8 mouse cellular contexts compared by ENCODE assay signal in genomic region chr4:142083762-142084130, GRCm38 (mm10). TPM values are rescaled to one million over a fixed set of nuclear protein-coding genes. Genes with fewer than 3 reads are reported as not detected.
A peak's percentile ranks its signal among the peaks of the same experiment; 100 is the strongest.
DNase-seq lines count a peak whose midpoint lies in the region; ATAC-seq and TF ChIP-seq lines count a peak whose summit lies in the region.

No protein-coding gene starts in this region.

- peak overlapping the region; percentile 45 for H3K4me3 ChIP-seq in erythroblast, embryonic 14.5 days (replicated peaks)
- H3K4me3 ChIP-seq in cerebellum, adult 2 months (replicated peaks; ENCODE audit: insufficient read depth, low read depth, low read length), result peak overlapping the region; percentile 55
- H3K4me3 ChIP-seq in hindbrain, embryonic 12.5 days, result peak overlapping the region; percentile 66
- peak overlapping the region; percentile 75 for H3K4me3 ChIP-seq in limb, embryonic 14.5 days (replicated peaks; ENCODE audit: low read length)
- peak overlapping the region; percentile 48 for H3K4me3 ChIP-seq in midbrain, embryonic 11.5 days (ENCODE audit: low read depth, low read length)
- H3K4me3 ChIP-seq in stomach, embryonic 15.5 days (replicated peaks), result peak overlapping the region; percentile 74

- no peaks in the 10 kb centered on the region for H3K9me3 ChIP-seq in erythroblast, embryonic 14.5 days (ENCODE audit: control insufficient read depth, low read length)
- H3K9me3 ChIP-seq in hindbrain, embryonic 12.5 days (replicated peaks), result no peaks in the 10 kb centered on the region
- no peaks in the 10 kb centered on the region for H3K9me3 ChIP-seq in limb, embryonic 14.5 days (ENCODE audit: control insufficient read depth, low read length)
- no peaks in the 10 kb centered on the region for H3K9me3 ChIP-seq in midbrain, embryonic 11.5 days (ENCODE audit: control insufficient read depth, low read length)
- H3K9me3 ChIP-seq in stomach, embryonic 15.5 days, result no peaks in the 10 kb centered on the region

- TF ChIP-seq CTCF in cerebellum, adult 2 months (IDR thresholded peaks at IDR 0.05; ENCODE audit: borderline replicate concordance, insufficient read depth, low read depth, low read length), result peak; percentile 53; the same call in 1 of the 2 replicates

- H3K4me2 ChIP-seq in hindbrain, embryonic 12.5 days (replicated peaks), result peak overlapping the region; percentile 98
- H3K4me2 ChIP-seq in limb, embryonic 14.5 days (replicated peaks; ENCODE audit: low read depth, low read length, severe bottlenecking), result peak overlapping the region; percentile 93
- peak overlapping the region; percentile 95 for H3K4me2 ChIP-seq in midbrain, embryonic 11.5 days
- peak overlapping the region; percentile 97 for H3K4me2 ChIP-seq in stomach, embryonic 15.5 days

- H3K36me3 ChIP-seq in erythroblast, embryonic 14.5 days (ENCODE audit: control insufficient read depth), result no peaks in the 10 kb centered on the region; the same call in 1 of the 2 replicates
- no peaks in the 10 kb centered on the region for H3K36me3 ChIP-seq in hindbrain, embryonic 12.5 days
- no peaks in the 10 kb centered on the region for H3K36me3 ChIP-seq in limb, embryonic 14.5 days (ENCODE audit: control insufficient read depth, insufficient read depth, low read length)
- no peaks in the 10 kb centered on the region for H3K36me3 ChIP-seq in midbrain, embryonic 11.5 days (ENCODE audit: control insufficient read depth, insufficient read depth, low read length)
- no peaks in the 10 kb centered on the region for H3K36me3 ChIP-seq in stomach, embryonic 15.5 days

- 1% methylated on average over 27 of the region's 29 CpGs for WGBS in cerebellum, adult 2 months
- 1% methylated on average over 24 of the region's 29 CpGs for WGBS in hindbrain, embryonic 12.5 days
- under 1% methylated on average over 17 of the region's 29 CpGs for WGBS in limb, embryonic 14.5 days
- 1% methylated on average over 26 of the region's 29 CpGs for WGBS in midbrain, embryonic 11.5 days
- under 1% methylated on average over 26 of the region's 29 CpGs for WGBS in stomach, embryonic 15.5 days

- H3K27me3 ChIP-seq in erythroblast, embryonic 14.5 days (ENCODE audit: control insufficient read depth), result peaks cover 37% of the 10 kb centered on the region
- no peaks in the 10 kb centered on the region for H3K27me3 ChIP-seq in cerebellum, adult 2 months (ENCODE audit: control insufficient read depth, insufficient read depth, low read length)
- H3K27me3 ChIP-seq in hindbrain, embryonic 12.5 days, result peaks cover 58% of the 10 kb centered on the region
- H3K27me3 ChIP-seq in limb, embryonic 14.5 days (ENCODE audit: control insufficient read depth, insufficient read depth, low read length), result no peaks in the 10 kb centered on the region
- peaks cover 25% of the 10 kb centered on the region for H3K27me3 ChIP-seq in midbrain, embryonic 11.5 days (ENCODE audit: control insufficient read depth, insufficient read depth, low read length)
- H3K27me3 ChIP-seq in stomach, embryonic 15.5 days (replicated peaks), result no peaks in the 10 kb centered on the region

- no peak for TF ChIP-seq POLR2A in cerebellum, adult 2 months (IDR thresholded peaks at IDR 0.05; ENCODE audit: borderline replicate concordance, insufficient read depth, low read length)
- TF ChIP-seq POLR2A in limb, embryonic 14.5 days (IDR thresholded peaks at IDR 0.05; ENCODE audit: borderline replicate concordance, extremely low read depth, insufficient read depth, insufficient read length), result no peak

- no peaks in the 10 kb centered on the region; the same call in 1 of the 2 replicates for H3K4me1 ChIP-seq in erythroblast, embryonic 14.5 days (ENCODE audit: control insufficient read depth)
- H3K4me1 ChIP-seq in cerebellum, adult 2 months (ENCODE audit: control insufficient read depth, insufficient read depth, low read length), result peaks cover 45% of the 10 kb centered on the region
- H3K4me1 ChIP-seq in hindbrain, embryonic 12.5 days, result peaks cover 22% of the 10 kb centered on the region
- H3K4me1 ChIP-seq in limb, embryonic 14.5 days (ENCODE audit: control insufficient read depth, insufficient read depth, low read length), result peaks cover 34% of the 10 kb centered on the region
- peaks cover 10% of the 10 kb centered on the region for H3K4me1 ChIP-seq in midbrain, embryonic 11.5 days (ENCODE audit: control insufficient read depth, insufficient read depth, low read length)
- peaks cover 40% of the 10 kb centered on the region for H3K4me1 ChIP-seq in stomach, embryonic 15.5 days

- H3K27ac ChIP-seq in cerebellum, adult 2 months (ENCODE audit: insufficient read depth, low read length), result peak overlapping the region; percentile 92
- H3K27ac ChIP-seq in hindbrain, embryonic 12.5 days, result no peak overlapping the region; the same call in 1 of the 2 replicates
- H3K27ac ChIP-seq in limb, embryonic 14.5 days (replicated peaks; ENCODE audit: low read depth, low read length), result 0 out of 2 replicates have a peak overlapping the region, but pooled peaks have one; percentile 65
- no peak overlapping the region for H3K27ac ChIP-seq in midbrain, embryonic 11.5 days (ENCODE audit: low read depth, low read length)
- H3K27ac ChIP-seq in stomach, embryonic 15.5 days, result peak overlapping the region; percentile 95

- H3K9ac ChIP-seq in hindbrain, embryonic 12.5 days, result peak overlapping the region; percentile 69
- H3K9ac ChIP-seq in limb, embryonic 14.5 days (ENCODE audit: low read depth, low read length, severe bottlenecking), result peak overlapping the region; percentile 70
- peak overlapping the region; percentile 64 for H3K9ac ChIP-seq in midbrain, embryonic 11.5 days (ENCODE audit: low read length)
- H3K9ac ChIP-seq in stomach, embryonic 15.5 days, result peak overlapping the region; percentile 69

- no peak for ATAC-seq in erythroblast, adult 5-6 weeks (replicated peaks; ENCODE audit: low FRiP score, poor library complexity, severe bottlenecking)
- peak; percentile 65 for ATAC-seq in hindbrain, embryonic 12.5 days (ENCODE audit: low FRiP score)
- ATAC-seq in limb, embryonic 14.5 days (ENCODE audit: low FRiP score, low read depth), result peak; percentile 73; the same call in 1 of the 2 replicates
- peak; percentile 71 for ATAC-seq in midbrain, embryonic 11.5 days (ENCODE audit: low FRiP score)
- ATAC-seq in stomach, embryonic 15.5 days (ENCODE audit: insufficient read depth, low FRiP score, low read depth), result peak; percentile 76

- peak; percentile 85 to 86 for DNase-seq in cerebellum, adult 2 months
- peak; percentile 58 for DNase-seq in gastrocnemius, adult 18-20 months (ENCODE audit: low spot score)
- DNase-seq in limb, embryonic 14.5 days (ENCODE audit: low spot score), result peak; percentile 49
- DNase-seq in midbrain, embryonic 11.5 days (ENCODE audit: low spot score, missing footprints), result no peak

RNA-seq across cellular contexts. Expression of gene Tmem51, which starts 0.4 kb away (rescaled TPM):
- polyA plus RNA-seq in erythroblast, embryonic 14.5 days (2012), result 0.09 and 0.15 TPM in 2 replicates
- total RNA-seq in erythroblast, adult 5-6 weeks (2015; ENCODE audit: low replicate concordance), result 4.6 and 8.1 TPM in 2 replicates
- 1.4 and 2.9 TPM in 2 replicates for total RNA-seq in erythroblast, adult 5-6 weeks (2017; ENCODE audit: low replicate concordance)
- 26.2 and 26.3 TPM in 2 replicates for polyA plus RNA-seq in cerebellum, adult 2 months (2012; rRNA removed)
- under 1 TPM; 0.48 to 0.88 TPM for total RNA-seq in gastrocnemius, adult 18-20 months (2021)
- 7.1 and 8.7 TPM in 2 replicates for polyA plus RNA-seq in hindbrain, embryonic 12.5 days (2016; fragmentation: Nextera tagmentation; extraction: Ambion mirVana)
- 11.6 and 12.0 TPM in 2 replicates for polyA plus RNA-seq in limb, embryonic 14.5 days (2012; rRNA removed)
- 18.8 and 19.2 TPM in 2 replicates for polyA plus RNA-seq in limb, embryonic 14.5 days (2014; fragmentation: Nextera tagmentation; extraction: Ambion mirVana)
- polyA plus RNA-seq in midbrain, embryonic 11.5 days (2014; fragmentation: Nextera tagmentation; extraction: Ambion mirVana), result 11.1 and 12.3 TPM in 2 replicates
- 62.4 and 64.8 TPM in 2 replicates for polyA plus RNA-seq in stomach, embryonic 15.5 days (2015; fragmentation: Nextera tagmentation; extraction: Ambion mirVana)

Comparison
In these comparisons a context has a peak if more than half of its experiments do, and no peak if none do; other contexts are left out.
1. H3K27ac ChIP-seq: peak in cerebellum, adult 2 months (single experiment), limb, embryonic 14.5 days (single experiment) and stomach, embryonic 15.5 days (single experiment); none in hindbrain, embryonic 12.5 days (single experiment) and midbrain, embryonic 11.5 days (single experiment).
2. Peak in every context shown above with its lines, with median percentiles within 50 percentile points of each other: H3K4me3 ChIP-seq, H3K4me2 ChIP-seq and H3K9ac ChIP-seq.